Mouse (Mus musculus) limb, embryonic 11.5 days (tissue): ENCODE data around the gene Psg20. TPM values are rescaled to one million over a fixed set of nuclear protein-coding genes. Genes with fewer than 3 reads are reported as not detected.
"Not testable (repeated sequence)": the region's sequence is repeated elsewhere in the genome, so short reads cannot be mapped to it uniquely, and the experiment has no call there.

Experiments
- ATAC-seq: fragments of 200-750 bp; cut with Nextera tagmentation; 2 replicates; pipeline ENCODE4 v1.8.0; 2017; ENCODE audit warnings: low read depth; ENCODE audit not compliant: insufficient number of reproducible peaks, low FRiP score, low TSS enrichment
- DNase-seq: peaks from one replicate; pipeline ENCODE4 v3.0.0-alpha.2; 2015; ENCODE audit warnings: low spot score
- H3K27ac ChIP-seq: fragments of 300-500 bp; sonication (generic); replicated peaks from 2 replicates; pipeline ENCODE4 v1.5.1; 2014; ENCODE audit warnings: low read depth, mild to moderate bottlenecking, low read length
- H3K27me3 ChIP-seq: fragments of 300-500 bp; sonication (generic); 2 replicates; pipeline ENCODE4 v1.6.1; 2014; ENCODE audit warnings: mild to moderate bottlenecking, low read length, mixed read lengths; ENCODE audit not compliant: control insufficient read depth, insufficient read depth
- H3K36me3 ChIP-seq: fragments of 300-500 bp; sonication (generic); 2 replicates; pipeline ENCODE4 v1.6.1; 2014; ENCODE audit warnings: mild to moderate bottlenecking, low read length, moderate library complexity, mixed read lengths; ENCODE audit not compliant: control insufficient read depth, insufficient read depth
- H3K4me1 ChIP-seq: fragments of 300-500 bp; sonication (generic); 2 replicates; pipeline ENCODE4 v1.6.1; 2014; ENCODE audit warnings: low read length, mixed read lengths; ENCODE audit not compliant: control insufficient read depth, insufficient read depth
- H3K4me2 ChIP-seq: fragments of 300-500 bp; sonication (generic); 2 replicates; pipeline ENCODE4 v1.6.1; 2014; ENCODE audit warnings: low read depth, mild to moderate bottlenecking, moderate library complexity; ENCODE audit not compliant: severe bottlenecking
- H3K4me3 ChIP-seq: fragments of 300-500 bp; sonication (generic); 2 replicates; pipeline ENCODE4 v1.5.1; 2014; ENCODE audit warnings: low read depth, low read length
- H3K9ac ChIP-seq: fragments of 300-500 bp; sonication (generic); 2 replicates; pipeline ENCODE4 v1.6.1; 2014; ENCODE audit warnings: mild to moderate bottlenecking, low read length
- H3K9me3 ChIP-seq: fragments of 300-500 bp; sonication (generic); 2 replicates; pipeline ENCODE4 v1.6.1; 2016; ENCODE audit warnings: low read length; ENCODE audit not compliant: control insufficient read depth
- WGBS: fragments of 180-500 bp; shearing (Covaris S2); extraction: QIAGEN DNeasy Blood & Tissue Kit; methylation state at CpG from one replicate; pipeline ENCODE4 v1.1.7; 2014; 5-methylcytosine and 5-hydroxymethylcytosine counted together
- polyA plus RNA-seq: library from polyadenylated mRNA; unstranded; fragments of >200 nt; fragmentation: Nextera tagmentation; extraction: Ambion mirVana; gene quantifications from 2 replicates; pipeline ENCODE4 v1.2.1, GENCODE M21; 2014

Gene Psg20
- polyA plus RNA-seq, 1 experiment from 2014 or later, result not detected

DNA sequence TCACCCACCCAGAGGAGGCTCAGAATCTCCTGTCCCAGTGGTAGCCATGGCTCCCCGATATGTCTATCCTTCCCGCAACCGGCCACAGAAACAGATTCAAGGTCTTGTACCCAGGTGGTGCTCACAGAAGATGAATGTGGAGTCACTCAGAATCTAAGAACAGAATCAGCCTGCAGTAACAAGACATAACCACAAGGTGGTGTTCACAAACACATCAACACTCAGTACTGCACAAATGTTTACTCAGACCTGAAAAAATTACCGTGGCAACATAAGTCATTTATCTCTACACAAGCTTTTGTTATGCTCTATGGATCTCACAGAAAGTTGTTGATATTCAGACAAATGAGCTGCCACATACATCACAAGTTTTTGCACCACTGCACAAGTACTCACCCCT is 24.3 kb upstream of the Psg20 start:
- not testable (repeated sequence) for H3K27ac ChIP-seq, H3K9ac ChIP-seq, H3K27me3 ChIP-seq, DNase-seq, H3K9me3 ChIP-seq, ATAC-seq, H3K36me3 ChIP-seq, H3K4me1 ChIP-seq, H3K4me3 ChIP-seq, H3K4me2 ChIP-seq
- 82% methylated on average over 4 of the region's 4 CpGs for WGBS

DNA sequence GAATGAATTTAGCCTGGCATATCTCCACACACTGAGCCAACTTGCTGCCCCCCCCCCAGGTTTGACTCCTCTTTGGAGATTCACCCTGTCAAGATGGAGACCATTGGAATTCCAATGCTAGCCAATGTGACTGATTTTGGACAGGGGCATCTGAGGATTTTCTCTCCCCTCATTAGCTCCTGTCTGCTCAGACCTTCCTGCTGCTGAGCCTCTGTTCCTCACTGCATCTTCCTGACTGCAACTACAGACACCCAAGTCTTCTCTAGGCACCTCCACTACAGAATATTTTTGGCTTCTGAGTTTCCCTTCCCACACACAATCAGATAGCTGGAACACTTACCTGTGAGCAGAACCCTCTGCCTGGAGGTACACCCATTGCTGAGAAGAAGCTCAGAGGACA is 399 bp downstream of the Psg20 start:
- Histone ChIP-seq H3K9ac (no peak overlapping the region), H3K9me3 (no peaks in the 10 kb centered on the region), H3K4me1 (no peaks in the 10 kb centered on the region), H3K36me3 (no peaks in the 10 kb centered on the region), H3K27ac (no peak overlapping the region), H3K27me3 (no peaks in the 10 kb centered on the region), H3K4me2 (no peak overlapping the region), H3K4me3 (no peak overlapping the region)
- peak; percentile 4 for DNase-seq
- ATAC-seq, result no peak

DNA sequence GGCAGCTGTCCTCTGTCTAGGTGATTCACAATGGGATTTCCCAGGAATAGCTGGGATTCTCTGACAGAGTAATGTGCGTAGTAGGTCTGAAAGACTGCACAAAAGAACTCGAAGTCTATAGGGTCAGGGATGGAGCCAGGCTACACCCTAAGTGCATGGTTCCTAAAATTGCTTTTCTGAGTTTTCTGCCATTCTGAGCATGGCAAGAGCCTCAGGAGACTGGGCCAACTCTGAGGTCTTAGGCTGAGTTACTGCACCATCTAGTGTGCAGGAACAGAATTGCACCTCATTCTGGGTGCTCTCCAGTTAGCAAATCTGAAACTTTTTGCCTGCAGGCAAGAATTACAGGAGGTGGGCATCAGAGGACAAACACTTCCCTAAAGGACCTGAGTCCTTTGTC is 6.2 kb downstream of the Psg20 start:
- no peak overlapping the region for H3K27ac ChIP-seq
- no peak overlapping the region for H3K4me3 ChIP-seq
- H3K36me3 ChIP-seq, result no peaks in the 10 kb centered on the region
- H3K27me3 ChIP-seq, result no peaks in the 10 kb centered on the region
- no peaks in the 10 kb centered on the region for H3K4me1 ChIP-seq
- WGBS, result 36% methylated on average over 2 of the region's 2 CpGs
- H3K4me2 ChIP-seq, result no peak overlapping the region
- ATAC-seq, result no peak
- no peaks in the 10 kb centered on the region; the same call in 1 of the 2 replicates for H3K9me3 ChIP-seq
- DNase-seq, result peak; percentile 30
- no peak overlapping the region for H3K9ac ChIP-seq

DNA sequence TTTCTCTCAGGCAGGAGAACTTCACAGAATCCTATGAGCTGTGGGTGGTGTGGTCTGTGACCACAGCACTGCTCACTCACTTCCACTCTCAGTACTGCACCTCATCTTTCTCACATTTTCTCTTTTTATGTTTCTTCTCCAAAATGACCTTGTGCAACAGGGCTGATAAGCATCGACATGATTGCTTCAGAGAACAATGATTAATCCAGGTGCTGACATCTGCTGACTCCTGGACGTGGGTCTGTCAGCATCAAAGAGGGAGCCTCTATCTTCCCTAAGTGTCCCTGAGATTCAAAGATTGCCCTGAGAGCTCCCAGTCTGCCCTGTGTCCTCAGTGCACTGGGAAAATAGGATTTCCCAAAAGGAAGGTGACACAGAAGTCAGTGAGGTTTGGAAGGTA is 29.4 kb downstream of the Psg20 start, which contains the start of gene Psg21:
Psg21 (minus strand) TSS at position 101 of the 400 bp plus-strand sequence.
- H3K4me3 ChIP-seq, H3K4me1 ChIP-seq, H3K36me3 ChIP-seq, DNase-seq, H3K27me3 ChIP-seq, ATAC-seq, H3K9ac ChIP-seq, H3K27ac ChIP-seq, H3K9me3 ChIP-seq, H3K4me2 ChIP-seq: not testable (repeated sequence)
- WGBS, result 71% methylated on average over 1 of the region's 2 CpGs

DNA sequence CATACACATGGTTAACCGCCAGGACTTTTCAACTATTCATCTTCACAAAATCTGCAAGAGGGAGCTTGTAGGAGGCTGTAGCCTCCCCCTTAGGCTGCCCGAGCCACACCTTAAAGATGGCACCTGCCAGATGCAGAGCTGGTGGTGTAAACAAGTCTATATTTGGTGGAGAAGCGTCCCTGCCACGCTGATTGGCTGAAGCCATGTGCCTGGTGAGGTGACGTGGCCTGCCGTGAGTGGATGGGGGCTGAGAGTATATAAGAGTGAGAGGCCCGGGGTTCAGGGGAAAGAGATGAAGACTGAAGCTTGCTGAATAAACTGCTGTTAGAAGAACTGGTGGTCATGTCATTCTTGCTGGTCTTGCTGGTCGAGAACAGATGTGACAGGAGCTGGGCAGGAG is 59.1 kb downstream of the Psg20 start:
- WGBS, result 80% methylated on average over 8 of the region's 8 CpGs
- not testable (repeated sequence) for ATAC-seq, H3K4me3 ChIP-seq, H3K36me3 ChIP-seq, H3K27me3 ChIP-seq, DNase-seq, H3K9me3 ChIP-seq, H3K27ac ChIP-seq, H3K4me1 ChIP-seq, H3K9ac ChIP-seq, H3K4me2 ChIP-seq

Other genes starting within 250 kb of the Psg20 start
- not detected in 2 replicates for gene Psg26, start 202.0 kb downstream of the Psg20 start, polyA plus RNA-seq
- gene Psg25, start 153.9 kb downstream of the Psg20 start, polyA plus RNA-seq, result not detected in 2 replicates
- gene Psg27, start 118.9 kb downstream of the Psg20 start, polyA plus RNA-seq, result not detected in 2 replicates
- not detected in 2 replicates for gene Psg23, start 69.7 kb downstream of the Psg20 start, polyA plus RNA-seq
- not detected in 2 replicates for gene Psg21, start 29.5 kb downstream of the Psg20 start, polyA plus RNA-seq
- gene Psg22, start 31.9 kb upstream of the Psg20 start, polyA plus RNA-seq, result not detected in 2 replicates
- not detected in 2 replicates for gene Psg19, start 112.3 kb upstream of the Psg20 start, polyA plus RNA-seq
- not detected in 2 replicates for gene Psg17, start 135.4 kb upstream of the Psg20 start, polyA plus RNA-seq
- not detected in 2 replicates for gene Mill2, start 153.8 kb upstream of the Psg20 start, polyA plus RNA-seq
- 0.38 and 0.45 TPM in 2 replicates for gene Pglyrp1, start 185.1 kb upstream of the Psg20 start, polyA plus RNA-seq
- gene Ccdc61, start 224.2 kb upstream of the Psg20 start, polyA plus RNA-seq, result 22.5 and 23.4 TPM in 2 replicates
- 0.29 and 0.33 TPM in 2 replicates for gene Nova2, start 239.7 kb upstream of the Psg20 start, polyA plus RNA-seq